Mouse (Mus musculus) gastrocnemius, postnatal 36 days (tissue): ENCODE data around the gene Iqsec1. TPM values are rescaled to one million over a fixed set of nuclear protein-coding genes. Genes with fewer than 3 reads are reported as not detected.

Experiments
- DNase-seq, 2 experiments: peaks; one replicate each; pipeline ENCODE4 v3.0.0; 2022
- intact Hi-C: fragments of 180-260 bp; cut with DNase I; formaldehyde crosslinking; loops from one replicate; pipeline ENCODE4 v1.15.1; 2025
- total RNA-seq, 2 experiments: library from RNA; stranded (reverse); gene quantifications; 2 replicates each; pipeline ENCODE4 v1.2.3; 2021

Gene Iqsec1
- total RNA-seq, 2 experiments from 2014 or later, result 61.2 to 79.8 TPM

- peak; percentile 86 to 89 for DNase-seq
- intact Hi-C loops, result loop anchor here (5.0 kb wide), 1 partner anchor 60 kb away; no protein-coding TSS in a partner anchor
Measured at GRCm38 (mm10) chr6:90737376-90737775, 251.1 kb downstream of the Iqsec1 start.

DNA sequence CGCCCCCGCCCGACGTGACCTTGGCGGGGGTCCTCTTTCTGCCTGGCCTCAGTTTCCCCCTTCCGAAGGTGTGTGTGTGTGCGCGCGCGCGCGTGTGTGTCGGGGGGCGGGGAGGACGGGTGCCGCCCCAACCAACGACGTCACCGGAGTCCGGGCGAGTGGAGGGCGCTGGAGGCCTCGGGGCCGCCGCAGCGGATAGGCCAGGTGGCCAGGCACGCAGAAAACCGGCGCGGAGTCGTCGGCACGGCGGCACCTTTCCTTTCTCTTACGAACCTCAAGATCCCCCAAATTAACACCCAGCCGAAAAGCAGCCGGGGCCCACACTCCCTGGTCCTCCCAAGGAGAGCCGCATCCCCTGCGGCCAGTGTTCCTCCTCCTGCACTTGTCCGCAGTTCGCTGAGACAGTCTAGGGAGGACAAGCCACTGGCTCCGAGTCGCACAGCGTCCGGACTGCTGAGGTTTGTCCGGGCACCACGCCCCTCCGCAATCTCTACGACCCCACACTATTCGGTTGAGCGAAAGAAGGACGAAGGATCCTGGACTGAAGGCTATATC is 251.7 kb downstream of the Iqsec1 start:
- peak; percentile 57 to 59 for DNase-seq
- intact Hi-C loops, result loop anchor here (5.0 kb wide), 1 partner anchor 61 kb away; no protein-coding TSS in a partner anchor

DNA sequence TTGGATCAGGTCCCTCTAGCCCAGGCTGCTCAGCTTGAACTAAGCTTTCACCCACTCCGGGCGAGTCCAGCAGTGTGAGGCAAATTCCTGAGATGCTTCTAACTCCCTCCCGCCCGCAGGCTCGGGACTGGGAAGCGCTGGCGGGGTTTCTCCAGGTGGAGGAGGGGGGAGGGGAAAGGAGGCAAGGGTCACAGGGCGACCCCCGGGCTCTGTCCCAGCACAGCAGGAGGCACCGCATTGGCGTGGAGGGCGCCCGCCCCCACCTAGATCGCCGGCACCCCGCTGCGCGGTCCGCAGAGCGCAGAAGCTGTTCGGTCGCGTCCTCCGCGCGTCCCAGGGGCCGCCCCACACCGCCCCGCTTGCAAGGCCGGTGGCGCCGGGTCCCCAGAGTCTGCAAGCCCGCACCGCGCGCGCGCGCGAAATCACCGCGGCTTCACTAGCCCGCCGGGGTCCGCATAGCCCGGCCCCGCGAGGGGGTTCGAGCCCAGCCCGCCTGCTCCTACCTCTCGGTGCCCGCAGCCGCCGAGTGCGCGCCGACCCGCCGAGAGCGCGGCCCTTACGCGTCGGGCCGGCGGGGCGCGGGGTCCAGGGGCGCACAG is 252.3 kb downstream of the Iqsec1 start:
- DNase-seq, result no peak
- intact Hi-C loops, result loop anchor here (5.0 kb wide), 1 partner anchor 61 kb away; no protein-coding TSS in a partner anchor

- intact Hi-C loops, result loop anchor here (5.0 kb wide), 1 partner anchor 62 kb away; no protein-coding TSS in a partner anchor
- no peak for DNase-seq
Measured at GRCm38 (mm10) chr6:90735396-90736036, 253.0 kb downstream of the Iqsec1 start.

GRCm38 (mm10) chr6:90734806-90735205 is 253.7 kb downstream of the Iqsec1 start:
- intact Hi-C loops, result loop anchor here (5.0 kb wide), 1 partner anchor 62 kb away; no protein-coding TSS in a partner anchor
- DNase-seq, result no peak

DNA sequence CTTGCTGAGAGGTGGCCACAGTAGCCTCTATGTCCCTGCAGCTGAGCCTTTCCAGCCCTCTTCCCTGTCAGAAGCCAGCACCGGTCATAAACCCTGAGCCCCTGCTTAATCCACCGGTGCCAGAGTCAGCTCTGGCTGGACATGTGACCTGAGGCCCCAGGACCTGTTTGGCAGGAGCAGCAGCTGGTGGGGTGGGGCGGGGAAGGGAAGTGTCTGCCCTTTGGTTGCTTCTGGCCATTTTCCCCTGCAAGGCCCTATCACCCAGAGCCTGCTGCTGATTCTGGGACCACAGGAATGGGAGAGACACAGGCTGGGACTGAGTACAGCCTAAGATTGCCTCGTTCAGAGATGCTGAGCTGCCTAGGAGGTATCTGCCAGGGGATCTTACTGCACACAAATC is 257.2 kb downstream of the Iqsec1 start:
- intact Hi-C loops, result no loop called here
- no peak for DNase-seq

DNA sequence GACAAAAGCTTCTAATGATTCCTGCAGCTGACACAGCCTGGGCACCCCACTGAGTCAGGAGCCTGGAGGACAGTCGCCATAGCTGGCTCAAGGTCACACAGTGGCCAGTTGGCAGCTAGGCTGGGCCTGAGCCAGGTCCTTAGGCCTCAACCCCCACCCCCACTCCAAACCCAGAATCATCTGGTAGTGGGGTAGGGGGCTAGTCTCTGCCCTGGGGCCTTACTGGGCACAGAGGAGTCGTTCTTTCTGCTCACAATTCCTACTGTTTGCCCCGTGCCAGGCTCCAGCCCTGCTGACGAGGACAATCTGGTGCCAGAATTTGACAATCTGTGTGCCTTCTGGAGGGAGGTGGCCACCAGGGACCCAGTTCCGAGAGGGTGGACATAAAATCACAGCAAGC is 258.7 kb downstream of the Iqsec1 start:
- DNase-seq, result no peak
- intact Hi-C loops, result loop anchor here (2.0 kb wide), 2 partner anchors 75 to 125 kb away; partner anchors contain the start of gene Slc41a3

- intact Hi-C loops, result loop anchor here (2.0 kb wide), 2 partner anchors 74 to 124 kb away; partner anchors contain the start of gene Slc41a3
- peak; percentile 84 to 86 for DNase-seq
Measured at GRCm38 (mm10) chr6:90728491-90728931, 260.0 kb downstream of the Iqsec1 start.

- intact Hi-C loops, result loop anchor here (2.0 kb wide), 2 partner anchors 73 to 123 kb away; partner anchors contain the start of gene Slc41a3
- no peak for DNase-seq
Measured at GRCm38 (mm10) chr6:90727826-90728225, 260.7 kb downstream of the Iqsec1 start.

DNA sequence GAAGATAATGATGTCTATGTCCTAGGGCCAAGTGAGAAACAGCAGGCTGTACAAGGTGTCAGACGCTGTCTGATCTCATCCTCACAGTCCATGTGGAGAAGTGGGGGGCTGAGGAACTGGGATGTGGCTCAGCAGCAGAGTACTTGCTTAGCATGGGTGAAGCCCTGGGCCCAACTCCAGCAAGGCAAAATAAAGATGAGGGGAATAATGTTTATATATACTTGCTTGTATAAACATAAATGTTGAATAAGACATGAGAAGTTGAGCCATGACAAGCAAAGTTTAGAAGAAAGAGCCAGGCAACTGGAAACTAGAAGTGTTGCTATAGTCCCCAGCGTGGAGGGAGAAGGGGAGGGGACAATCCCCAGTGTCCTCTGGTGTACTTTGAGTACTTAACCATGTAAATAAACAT is 261.8 kb downstream of the Iqsec1 start:
- no peak for DNase-seq
- intact Hi-C loops, result no loop called here

GRCm38 (mm10) chr6:90725526-90725925 is 263.0 kb downstream of the Iqsec1 start:
- intact Hi-C loops, result no loop called here
- DNase-seq, result no peak

DNA sequence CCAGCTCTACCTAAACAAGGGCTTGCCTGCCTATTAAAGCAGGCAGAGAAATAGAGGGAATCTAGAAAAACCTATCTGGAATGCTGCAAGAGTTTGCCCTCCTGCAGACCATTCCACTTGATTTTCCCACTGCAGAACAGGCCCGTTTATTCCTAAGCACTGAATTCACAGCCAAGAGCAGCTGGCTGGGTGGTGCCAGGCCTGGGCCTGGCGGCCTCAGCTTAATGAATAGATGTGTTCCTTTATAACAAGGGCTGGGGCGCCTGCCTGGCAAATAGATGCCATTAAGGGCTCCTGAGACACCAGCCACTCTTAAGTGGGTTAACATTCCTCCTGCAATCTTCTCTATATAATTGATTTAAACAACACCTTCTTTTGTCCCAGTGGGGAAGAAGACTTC is 265.5 kb downstream of the Iqsec1 start:
- intact Hi-C loops, result no loop called here
- DNase-seq, result no peak

DNA sequence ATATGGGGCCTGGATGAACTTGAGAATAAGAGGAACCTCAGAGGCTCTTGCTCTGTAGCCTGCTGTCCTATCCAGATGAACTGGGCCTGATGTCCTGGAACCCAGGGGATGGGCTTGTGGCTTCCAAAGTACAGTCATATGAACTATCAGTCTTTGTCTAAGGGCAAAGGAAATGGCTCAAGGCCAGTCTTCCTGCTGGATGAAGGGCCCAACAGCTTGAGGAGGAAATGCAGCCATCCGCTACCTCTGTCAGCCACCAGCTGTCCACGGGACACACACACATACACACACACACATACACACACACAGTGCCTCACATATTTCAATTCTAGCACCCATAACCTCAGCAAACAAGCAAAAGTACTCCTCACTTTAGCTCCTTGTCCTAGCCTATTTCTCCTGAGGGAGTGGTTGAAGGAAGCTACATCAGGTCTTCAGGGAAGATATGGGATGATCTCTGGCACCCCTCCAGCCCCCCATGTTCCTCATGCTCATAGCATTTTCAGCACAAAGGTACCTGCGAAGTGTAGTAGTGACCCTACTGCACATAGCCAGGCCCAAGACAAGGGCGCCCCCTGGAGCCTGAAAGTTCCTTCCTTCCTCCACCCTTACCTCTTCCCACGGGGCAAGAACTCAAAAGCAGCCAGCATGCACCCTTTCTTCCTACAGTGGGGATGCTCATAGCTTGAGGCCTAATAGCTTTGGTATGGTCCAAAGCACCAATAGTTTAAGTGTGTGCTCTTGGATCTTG is 267.3 kb downstream of the Iqsec1 start:
- peak; percentile 53 to 60 for DNase-seq
- intact Hi-C loops, result loop anchor here (2.0 kb wide), 2 partner anchors 16 to 66 kb away; no protein-coding TSS in a partner anchor

DNA sequence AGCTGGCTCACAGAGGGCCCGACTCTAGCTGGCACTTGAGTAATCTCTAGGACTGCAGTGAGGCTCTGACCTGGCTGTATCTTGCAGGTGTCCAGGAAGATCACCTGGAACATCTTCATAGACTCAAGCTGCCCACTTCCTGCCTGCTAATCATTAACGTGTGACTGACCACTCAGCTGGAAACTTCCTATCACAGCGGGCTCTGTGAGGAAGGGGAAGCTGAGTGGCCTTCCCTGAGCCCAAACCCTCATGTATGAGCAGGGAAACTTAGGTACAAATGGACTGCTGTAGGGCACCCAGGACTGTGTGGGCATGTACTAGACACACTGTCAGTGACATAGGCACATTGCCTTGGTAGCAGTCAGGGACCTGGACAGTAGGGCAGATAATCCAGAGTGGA is 268.3 kb downstream of the Iqsec1 start:
- intact Hi-C loops, result loop anchor here (2.0 kb wide), 2 partner anchors 15 to 65 kb away; no protein-coding TSS in a partner anchor

DNA sequence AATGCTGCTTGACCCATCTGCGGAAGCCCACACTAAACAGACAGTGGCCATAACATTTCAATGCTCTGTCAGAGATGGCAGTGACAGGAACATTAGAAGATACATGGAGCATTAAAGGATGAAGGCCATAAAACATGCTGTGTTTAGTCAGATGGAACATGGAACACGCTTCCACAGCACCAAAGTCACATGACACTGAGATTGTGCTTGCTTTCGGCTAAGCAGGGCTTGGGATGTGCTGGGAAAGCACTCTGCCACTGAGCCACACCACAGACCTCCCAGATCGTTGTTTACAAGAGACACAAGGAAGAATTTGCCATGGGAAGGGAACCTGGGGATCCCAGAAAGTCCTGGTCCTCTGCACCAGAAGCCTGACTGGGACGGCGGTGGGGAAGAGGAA is 269.1 kb downstream of the Iqsec1 start:
- no peak for DNase-seq
- intact Hi-C loops, result no loop called here

More for the DNA sequence above, 268.3 kb downstream of the Iqsec1 start:
- no peak for DNase-seq

GRCm38 (mm10) chr6:90718477-90718876 is 270.0 kb downstream of the Iqsec1 start:
- intact Hi-C loops, result no loop called here

GRCm38 (mm10) chr6:90717711-90718110 is 270.8 kb downstream of the Iqsec1 start:
- peak in 1 of 2 experiments; percentile 68 for DNase-seq
- intact Hi-C loops, result no loop called here

More at GRCm38 (mm10) chr6:90718477-90718876, 270.0 kb downstream of the Iqsec1 start:
- no peak for DNase-seq

GRCm38 (mm10) chr6:90716853-90717252 is 271.6 kb downstream of the Iqsec1 start:
- intact Hi-C loops, result no loop called here
- no peak for DNase-seq

DNA sequence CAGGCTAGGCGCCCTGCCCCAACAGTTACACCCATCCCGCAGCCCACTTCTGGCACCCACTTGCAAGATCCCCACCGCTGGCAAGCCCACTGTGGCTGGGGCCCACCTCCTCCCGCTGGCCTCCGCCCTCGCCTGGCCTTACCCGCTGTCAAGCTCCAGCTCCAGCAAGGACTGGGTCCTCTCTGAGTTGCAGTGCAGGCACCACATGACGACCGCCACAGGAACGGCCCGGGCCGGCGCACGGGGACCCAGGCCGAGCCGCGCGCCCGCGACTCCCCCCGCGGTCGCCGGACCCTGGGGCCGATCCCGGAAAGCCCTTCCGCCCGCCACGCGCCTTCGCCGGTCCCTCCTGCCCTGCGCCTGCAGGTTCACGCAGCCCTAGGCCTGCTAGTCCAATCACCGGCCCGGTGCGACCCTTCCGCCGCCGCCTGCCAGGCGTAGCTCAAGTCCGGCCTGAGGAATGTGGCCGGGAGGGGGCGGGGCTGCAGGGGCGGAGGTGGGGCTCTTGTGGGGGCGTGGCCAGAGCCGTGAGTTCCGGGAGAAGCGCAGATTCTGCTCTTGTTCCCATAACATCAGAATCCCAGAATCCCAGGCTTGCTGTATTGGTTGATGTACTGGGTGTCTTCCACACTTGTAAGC is 272.3 kb downstream of the Iqsec1 start:
- intact Hi-C loops, result no loop called here
- DNase-seq, result peak; percentile 74 to 83
